ENCODE assay signal across 8 mouse cellular contexts in the genomic region with DNA sequence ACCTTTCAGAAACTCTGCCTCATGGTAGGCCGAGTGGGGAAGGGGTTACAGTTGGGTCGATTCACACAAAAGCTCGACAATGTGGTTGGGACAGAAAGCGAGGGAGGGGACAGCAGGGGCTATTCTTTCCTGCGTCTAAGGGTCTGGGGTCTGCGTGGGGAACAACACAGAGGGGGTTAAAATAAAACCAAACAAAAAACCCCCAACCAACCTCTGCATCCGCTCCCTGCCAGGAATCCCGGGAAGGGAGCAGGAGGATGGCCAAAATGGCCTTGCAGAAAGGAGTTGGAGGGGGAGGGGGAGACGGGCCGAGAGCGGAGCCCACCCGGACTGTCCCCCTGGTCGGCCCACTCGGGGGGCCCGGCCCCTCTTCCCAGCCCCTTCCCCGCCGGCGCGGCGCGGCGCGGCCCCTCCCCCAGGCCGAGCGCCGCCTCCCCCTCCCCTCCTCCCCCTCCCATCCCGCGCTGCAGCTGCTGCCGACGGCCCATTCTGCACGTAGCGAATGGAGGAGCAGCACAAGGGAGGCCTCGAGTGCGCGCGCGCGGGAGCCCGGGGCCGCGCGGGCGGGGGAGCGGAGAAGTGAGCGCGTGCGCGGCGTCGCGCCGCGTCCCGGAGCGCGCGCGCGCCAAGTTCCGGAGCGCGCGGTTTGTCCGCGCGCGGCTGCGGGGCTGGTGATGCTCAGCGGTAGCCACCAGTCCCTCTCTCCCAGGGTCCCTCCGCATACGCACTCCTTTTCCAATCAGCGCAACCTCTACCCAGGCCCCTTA. TPM values are rescaled to one million over a fixed set of nuclear protein-coding genes. Genes with fewer than 3 reads are reported as not detected.
A peak's percentile ranks its signal among the peaks of the same experiment; 100 is the strongest.
DNase-seq lines count a peak whose midpoint lies in the region; ATAC-seq and TF ChIP-seq lines count a peak whose summit lies in the region.

No protein-coding gene starts in this region.

- no peaks in the 10 kb centered on the region for H3K9me3 ChIP-seq in E14TG2a.4 (ENCODE audit: low read length)
- H3K9me3 ChIP-seq in forebrain, embryonic 16.5 days (ENCODE audit: control insufficient read depth, low read length): no peaks in the 10 kb centered on the region
- H3K9me3 ChIP-seq in lung, embryonic 16.5 days (ENCODE audit: control insufficient read depth, low read length): no peaks in the 10 kb centered on the region

- H3K9ac ChIP-seq in forebrain, embryonic 16.5 days (replicated peaks; ENCODE audit: low read depth, low read length): peak overlapping the region; percentile 80
- peak overlapping the region; percentile 79 for H3K9ac ChIP-seq in lung, embryonic 16.5 days (ENCODE audit: low read length)

- TF ChIP-seq CTCF in E14TG2a.4 (conservative IDR thresholded peaks at IDR 0.05; ENCODE audit: low read length): no peak

- under 1% methylated on average over 37 of the region's 72 CpGs for WGBS in forebrain, embryonic 16.5 days
- WGBS in lung, embryonic 16.5 days: under 1% methylated on average over 48 of the region's 72 CpGs

- H3K4me3 ChIP-seq in E14TG2a.4 (replicated peaks; ENCODE audit: low read length): peak overlapping the region; percentile 80
- peak overlapping the region; percentile 56 for H3K4me3 ChIP-seq in forebrain, embryonic 16.5 days (replicated peaks; ENCODE audit: low read length)
- H3K4me3 ChIP-seq in lung, embryonic 16.5 days (ENCODE audit: low read length): peak overlapping the region; percentile 57

- peaks cover 18% of the 10 kb centered on the region for H3K27me3 ChIP-seq in E14TG2a.4 (ENCODE audit: insufficient read depth, low read length)
- 0 out of 2 replicates have a peak, but pooled peaks cover 2% of the 10 kb centered on the region for H3K27me3 ChIP-seq in forebrain, embryonic 16.5 days (replicated peaks; ENCODE audit: control insufficient read depth, insufficient read depth, low read length)
- H3K27me3 ChIP-seq in lung, embryonic 16.5 days (ENCODE audit: control insufficient read depth, insufficient read depth, low read depth, low read length): peaks cover 8% of the 10 kb centered on the region

- peak overlapping the region; percentile 64 for H3K4me2 ChIP-seq in forebrain, embryonic 16.5 days (ENCODE audit: low read length)
- peak overlapping the region; percentile 88 for H3K4me2 ChIP-seq in lung, embryonic 16.5 days (ENCODE audit: low read depth, low read length)

- no peaks in the 10 kb centered on the region for H3K36me3 ChIP-seq in E14TG2a.4 (ENCODE audit: insufficient read depth, low read length)
- H3K36me3 ChIP-seq in forebrain, embryonic 16.5 days (ENCODE audit: control insufficient read depth, insufficient read depth): no peaks in the 10 kb centered on the region
- no peaks in the 10 kb centered on the region for H3K36me3 ChIP-seq in lung, embryonic 16.5 days (ENCODE audit: control insufficient read depth, insufficient read depth, low read length)

- peak overlapping the region; percentile 85 for H3K27ac ChIP-seq in forebrain, embryonic 16.5 days (ENCODE audit: low read length)
- H3K27ac ChIP-seq in lung, embryonic 16.5 days (ENCODE audit: low read length): peak overlapping the region; percentile 94

- peak; percentile 89 for DNase-seq in heart, postnatal 4 days
- DNase-seq in layer of hippocampus, postnatal 10 days (ENCODE audit: low spot score in 2 of 2): peak; percentile 83 to 92
- DNase-seq in ovary, postnatal 36 days (ENCODE audit: low spot score): peak; percentile 86
- peak; percentile 93 for DNase-seq in thymus, postnatal 4 days

- peaks cover 66% of the 10 kb centered on the region for H3K4me1 ChIP-seq in E14TG2a.4 (replicated peaks; ENCODE audit: low read depth, low read length)
- H3K4me1 ChIP-seq in forebrain, embryonic 16.5 days (replicated peaks; ENCODE audit: control insufficient read depth, insufficient read depth, low read length): peaks cover 38% of the 10 kb centered on the region
- H3K4me1 ChIP-seq in lung, embryonic 16.5 days (replicated peaks; ENCODE audit: control insufficient read depth, insufficient read depth, low read length): peaks cover 32% of the 10 kb centered on the region

- peak; percentile 57 for ATAC-seq in cerebellum, adult (ENCODE audit: insufficient number of reproducible peaks, low FRiP score, low TSS enrichment)
- ATAC-seq in forebrain, embryonic 16.5 days: peak; percentile 58
- ATAC-seq in lung, embryonic 16.5 days (ENCODE audit: low read depth): peak; percentile 74

RNA-seq across cellular contexts. Expression of a gene that starts 2.9 kb away (rescaled TPM):
- polyA plus RNA-seq in forebrain, embryonic 16.5 days (2015; fragmentation: Nextera tagmentation; extraction: Ambion mirVana): 0.46 TPM in 1 of 2 replicates, not detected in the other
- under 1 TPM in 1 of 2 experiments, not detected in 1; 0.97 TPM for total RNA-seq in heart, postnatal 4 days (2021)
- not detected for total RNA-seq in layer of hippocampus, postnatal 10 days (2021)
- polyA plus RNA-seq in lung, embryonic 16.5 days (2015; fragmentation: Nextera tagmentation; extraction: Ambion mirVana): not detected in 2 replicates

RNA-seq across cellular contexts. Expression of a gene that starts 49.8 kb away (rescaled TPM):
- polyA plus RNA-seq in forebrain, embryonic 16.5 days (2015; fragmentation: Nextera tagmentation; extraction: Ambion mirVana): 126 and 140 TPM in 2 replicates
- 10 to 100 TPM; 74.3 to 77.1 TPM for total RNA-seq in heart, postnatal 4 days (2021)
- 100 to 1,000 TPM; 223 to 234 TPM for total RNA-seq in layer of hippocampus, postnatal 10 days (2021)
- 52.7 and 55.6 TPM in 2 replicates for polyA plus RNA-seq in lung, embryonic 16.5 days (2015; fragmentation: Nextera tagmentation; extraction: Ambion mirVana)

RNA-seq across cellular contexts. Expression of a gene that starts 50.4 kb away (rescaled TPM):
- polyA plus RNA-seq in forebrain, embryonic 16.5 days (2015; fragmentation: Nextera tagmentation; extraction: Ambion mirVana): 93.4 and 112 TPM in 2 replicates
- total RNA-seq in heart, postnatal 4 days (2021): 10 to 100 TPM; 89.8 to 90.8 TPM
- total RNA-seq in layer of hippocampus, postnatal 10 days (2021): 10 to 100 TPM; 37.3 to 42.5 TPM
- 191 and 214 TPM in 2 replicates for polyA plus RNA-seq in lung, embryonic 16.5 days (2015; fragmentation: Nextera tagmentation; extraction: Ambion mirVana)

Comparison
In these comparisons a context has a peak if more than half of its experiments do, and no peak if none do; other contexts are left out.
1. Peak in every context shown above with its lines: DNase-seq, ATAC-seq, H3K4me3 ChIP-seq and H3K27ac ChIP-seq.